Mouse (Mus musculus) cerebellum, postnatal 25 days (tissue): ENCODE measurements at regions not wholly inside any gene's neighbourhood (a gene's known extent, or its start where the extent isn't known, plus 50 kb on each side); places are given as distances from the start of the nearest gene placed in this dataset.

Source experiments
- DNase-seq, 2 experiments: peaks; one replicate each; pipeline ENCODE4 v3.0.0; 2021; ENCODE audit warnings: mixed read lengths in 2 of 2

DNA sequence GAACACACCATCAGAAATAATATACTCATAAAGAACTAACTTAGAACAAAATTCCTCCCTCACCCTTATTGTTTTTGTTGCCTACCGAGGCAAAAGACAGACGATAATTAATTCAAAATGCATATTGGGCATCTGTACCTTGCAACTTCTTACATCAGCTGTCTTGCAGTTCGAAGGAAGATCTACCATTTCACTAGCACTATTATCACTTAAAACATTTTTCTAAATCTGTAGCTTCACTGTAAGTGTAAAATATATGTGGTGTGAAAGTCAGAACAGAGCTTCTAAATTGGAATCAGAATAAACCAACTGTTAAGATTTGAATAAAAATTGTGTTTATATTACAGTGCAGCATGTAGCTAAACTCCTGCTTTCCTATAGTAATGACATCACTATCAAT lies 562.4 kb upstream of the Atp10a start:
- DNase-seq: no peak

GRCm38 (mm10) chr7:58078825-58079224 lies 569.0 kb upstream of the Gabra5 start:
- DNase-seq: no peak

GRCm38 (mm10) chr7:58032975-58033374 lies 523.1 kb upstream of the Gabra5 start:
- DNase-seq: peak in 1 of 2 experiments; percentile 4

DNA sequence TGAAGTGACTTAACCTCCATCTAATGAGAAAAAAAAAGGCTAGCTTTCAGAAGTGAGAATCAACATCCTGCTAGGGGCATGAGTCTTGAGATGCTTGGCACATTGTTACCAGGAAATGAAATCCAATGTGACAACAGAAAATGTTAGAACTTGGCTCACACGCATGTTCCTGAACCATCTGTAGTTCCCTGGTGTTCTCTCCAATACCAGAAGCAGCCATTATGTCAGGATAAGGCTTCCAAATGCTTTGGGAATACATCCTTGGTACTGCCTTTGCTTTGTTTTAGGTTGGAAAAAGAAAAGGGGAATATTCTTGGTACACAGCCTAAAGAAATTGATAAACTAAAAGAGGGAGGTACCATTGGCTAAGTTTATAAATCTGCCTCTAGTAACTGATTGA lies 522.3 kb upstream of the Gabra5 start:
- DNase-seq: no peak

DNA sequence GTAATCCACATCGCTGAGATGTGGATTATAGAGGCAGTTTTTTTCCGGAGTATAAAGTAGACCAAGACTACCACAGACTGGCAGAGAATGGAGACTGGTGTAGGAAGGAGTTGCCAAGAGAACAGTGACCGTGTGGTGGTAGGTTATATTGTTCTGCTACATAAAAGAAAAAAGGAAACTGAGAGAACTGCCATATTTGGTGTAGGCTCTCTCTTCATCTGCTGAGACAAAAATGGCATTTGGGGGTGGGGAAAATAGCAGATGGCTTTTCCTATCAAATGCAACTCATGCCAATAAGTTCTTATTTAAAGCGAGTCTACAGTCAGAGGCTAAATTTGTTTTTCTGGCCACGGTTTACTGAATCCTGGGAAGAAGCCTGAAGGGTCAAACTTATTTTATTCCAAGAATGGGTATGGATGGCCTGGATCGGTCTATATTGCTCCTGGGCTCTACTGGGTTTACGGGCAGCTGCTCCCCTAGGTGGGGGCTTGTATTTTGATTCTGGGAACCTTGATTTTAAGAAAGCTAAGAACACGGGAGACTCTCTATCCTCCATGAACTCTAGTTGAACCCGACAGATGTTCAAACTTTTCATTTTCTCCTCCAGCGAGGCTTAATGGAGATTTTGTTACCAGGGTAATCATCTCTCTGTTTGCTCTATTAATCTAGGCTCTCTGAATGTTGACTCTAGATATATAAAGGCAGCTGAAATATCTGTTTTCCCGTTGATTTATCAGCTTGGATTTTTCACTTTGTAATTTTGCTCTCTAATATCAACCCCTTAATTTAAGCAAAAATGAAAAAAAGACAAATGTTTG lies 482.8 kb upstream of the Gabra5 start:
- DNase-seq: no peak

DNA sequence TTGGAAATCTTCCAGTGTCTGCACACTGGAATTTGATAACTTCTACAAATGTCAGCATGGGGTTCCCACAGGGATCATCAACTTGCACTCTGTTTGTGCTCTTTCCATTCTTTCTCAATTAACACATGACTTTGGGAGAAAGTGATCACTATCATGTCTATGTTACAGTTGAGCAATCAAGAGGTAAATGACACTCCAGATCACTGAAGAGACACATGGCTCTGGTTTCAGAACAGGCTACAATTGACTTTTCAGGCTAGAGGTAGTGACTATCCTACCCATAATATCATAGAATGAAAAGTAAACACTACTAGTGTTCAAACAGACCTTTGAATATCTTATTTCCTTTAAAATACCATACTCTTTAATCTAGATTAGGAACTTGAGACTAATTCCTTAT lies 473.3 kb upstream of the Gabra5 start:
- DNase-seq: no peak

GRCm38 (mm10) chr7:57966216-57966615 lies 456.4 kb upstream of the Gabra5 start:
- DNase-seq: no peak

DNA sequence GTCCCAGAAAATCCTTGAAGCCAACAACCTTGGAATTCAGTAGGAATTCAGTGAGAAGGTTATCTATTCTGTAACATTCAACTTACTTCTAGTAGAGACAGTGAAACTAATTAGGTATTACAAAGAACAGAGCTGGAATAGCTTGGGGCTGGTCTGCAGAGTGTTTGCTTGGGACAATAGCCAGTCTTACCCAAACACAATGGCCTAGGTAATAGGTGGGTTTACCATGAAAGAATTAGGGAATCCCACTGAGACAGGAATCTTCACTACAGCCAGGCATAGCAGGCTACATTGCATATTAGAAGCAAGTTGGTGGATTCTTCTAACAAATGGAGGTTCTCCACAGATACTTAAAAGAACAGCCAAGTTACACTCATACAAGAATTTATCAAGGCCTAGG lies 449.0 kb upstream of the Gabra5 start:
- DNase-seq: no peak
